Mouse (Mus musculus) hematopoietic stem cell, adult 5-6 weeks (primary cell): ENCODE data around the gene Nckap5l. TPM values are rescaled to one million over a fixed set of nuclear protein-coding genes. Genes with fewer than 3 reads are reported as not detected.

Source experiments
- ATAC-seq, 2 experiments: fragments of 125-278 bp in 1 of 2; replicated peaks in 1 of 2; 2 replicates each; pipeline ENCODE4 v1.8.0; 2016 to 2017; ENCODE audit warnings: inconsistent platforms in 2 of 2, mild to moderate bottlenecking in 2 of 2, moderate number of reproducible peaks in 2 of 2, low read depth in 1 of 2, moderate TSS enrichment in 1 of 2; ENCODE audit not compliant: low FRiP score in 2 of 2, poor library complexity in 2 of 2, severe bottlenecking in 2 of 2, insufficient read depth in 1 of 2, low TSS enrichment in 1 of 2
- total RNA-seq: library from RNA; stranded (forward); fragments of 172-1452, 232-1000 nt; gene quantifications from 2 replicates; pipeline ENCODE4 v1.2.3, GENCODE M21; 2017

Nckap5l gene
- total RNA-seq, 1 experiment from 2014 or later: 0.89 TPM

DNA sequence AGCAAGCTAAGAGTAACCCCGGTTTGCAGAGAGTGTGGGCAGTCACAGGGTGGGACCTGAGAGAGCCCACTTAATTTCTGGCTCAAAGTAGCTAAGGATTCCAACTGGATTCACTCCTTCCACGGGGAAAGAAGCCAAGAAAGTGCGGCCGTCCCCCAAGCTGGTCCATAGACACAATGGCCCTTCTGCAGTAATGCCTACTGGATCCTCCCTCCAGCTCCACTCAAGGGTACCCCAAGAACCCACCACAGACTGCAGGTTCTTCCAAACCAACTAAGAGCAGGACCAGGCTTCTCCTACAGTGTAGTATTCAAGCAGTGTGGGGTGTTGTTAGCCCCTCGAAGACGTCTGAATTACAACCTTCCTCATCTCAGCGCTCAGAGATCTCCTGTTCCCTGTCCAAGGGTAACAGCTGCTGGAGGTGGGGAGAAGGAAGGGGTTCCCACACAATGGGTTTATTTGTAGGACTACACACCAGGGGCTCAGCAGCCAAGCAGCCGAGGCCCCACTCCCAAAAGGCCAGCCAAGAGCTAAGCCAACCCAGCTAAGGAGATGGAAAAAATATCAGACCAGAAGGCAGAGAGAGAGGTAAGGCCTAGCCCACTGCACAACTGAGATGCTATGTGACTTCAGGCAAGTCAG lies 16.6 kb downstream of the Nckap5l start:
- ATAC-seq: no peak

- no peak for ATAC-seq
Measured at GRCm38 (mm10) chr15:99440112-99440815, 17.3 kb downstream of the Nckap5l start.

DNA sequence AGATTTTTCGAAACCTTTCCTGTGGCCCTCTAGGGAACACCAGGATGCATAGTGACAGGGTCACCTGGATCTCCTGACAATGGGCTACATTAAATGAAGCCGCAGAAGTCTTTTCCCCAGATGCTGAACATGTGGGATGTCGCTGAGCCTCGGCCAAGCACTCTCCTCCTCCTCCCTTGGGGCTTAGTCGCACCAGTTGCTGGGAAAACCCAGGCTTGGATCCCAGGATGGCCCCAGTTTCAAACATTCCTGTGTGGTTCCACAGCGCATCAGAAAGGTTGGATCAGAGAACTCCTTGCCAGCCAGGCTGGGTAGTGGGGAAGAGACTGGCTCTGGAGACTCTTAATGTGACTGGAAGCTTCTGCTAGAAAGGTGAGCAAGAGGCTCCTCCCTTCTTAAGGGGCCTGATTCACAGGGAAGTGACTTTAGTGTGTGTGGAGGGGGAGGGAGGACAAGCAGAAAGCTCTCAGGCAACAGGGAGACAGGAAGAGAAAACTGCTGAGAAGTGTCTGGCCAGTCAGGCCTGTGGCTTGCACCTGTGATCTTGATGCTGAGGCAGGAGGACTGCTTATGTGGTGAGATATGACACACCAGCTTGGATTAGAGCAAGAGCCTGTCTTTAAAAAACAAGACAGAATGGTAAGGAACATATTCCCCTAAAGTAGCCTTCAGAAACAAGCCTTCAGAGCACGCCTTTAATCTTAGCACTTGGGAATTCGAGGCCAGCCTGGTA lies 18.4 kb downstream of the Nckap5l start:
- ATAC-seq: no peak

DNA sequence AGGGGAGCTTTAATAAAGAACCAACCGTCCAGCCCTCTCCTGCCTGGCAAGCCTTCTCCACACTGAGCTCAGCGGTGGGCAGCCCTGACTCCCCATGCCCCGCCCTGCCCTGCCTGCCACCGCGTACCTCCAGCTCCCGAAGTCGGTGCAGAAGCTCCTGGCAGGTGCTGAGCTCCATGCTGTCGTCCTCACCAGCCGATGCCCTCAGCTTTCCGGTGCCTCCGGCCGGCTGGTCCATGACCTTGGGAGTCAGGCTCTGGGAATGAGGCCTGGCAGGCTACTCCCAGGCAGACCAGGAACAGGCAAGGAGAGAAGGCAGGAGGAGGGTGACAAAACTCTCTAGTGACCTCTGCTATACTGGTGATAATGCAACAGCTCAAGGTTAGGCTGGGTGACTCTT lies 23.6 kb downstream of the Nckap5l start:
- no peak for ATAC-seq

- no peak for ATAC-seq
Measured at GRCm38 (mm10) chr15:99433081-99433718, 24.3 kb downstream of the Nckap5l start.

DNA sequence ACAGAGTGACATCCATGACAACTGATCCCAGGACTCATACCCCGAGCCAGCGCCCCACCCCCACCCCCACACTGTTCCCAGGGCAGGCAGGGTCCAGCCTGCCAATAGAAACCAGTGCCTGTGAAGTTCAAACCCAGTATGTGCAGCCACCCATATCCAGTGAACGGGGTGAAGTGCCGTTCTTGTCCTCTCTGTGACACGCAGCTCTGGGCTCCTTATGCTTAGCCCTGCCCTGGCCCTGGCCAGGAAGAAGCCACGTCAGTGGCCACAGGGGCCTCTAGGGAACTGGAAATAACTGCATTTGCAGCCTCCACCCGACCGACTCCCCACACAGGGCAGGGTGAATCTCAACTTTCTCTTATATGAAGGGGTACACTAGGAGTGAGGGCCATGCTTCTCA lies 25.6 kb downstream of the Nckap5l start:
- ATAC-seq: no peak

DNA sequence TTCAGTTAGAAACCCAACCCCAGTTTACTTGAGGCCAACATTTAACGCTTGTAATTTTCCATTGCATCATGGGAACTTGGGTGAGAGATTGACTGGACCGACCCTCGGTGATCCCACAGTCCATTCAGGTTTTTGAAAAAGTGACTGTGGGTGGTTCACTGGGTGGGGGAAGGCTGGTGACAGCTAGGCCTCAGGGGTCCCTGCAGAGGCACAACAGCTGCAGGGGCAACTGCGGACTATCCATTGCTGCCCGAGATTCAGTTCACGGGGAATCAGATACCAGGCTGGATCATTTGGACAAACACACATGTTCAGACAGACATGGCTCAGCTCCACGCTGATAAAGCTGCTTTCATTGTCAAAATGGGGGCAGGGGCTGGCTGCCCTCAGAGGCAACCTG lies 26.0 kb downstream of the Nckap5l start:
- ATAC-seq: no peak

DNA sequence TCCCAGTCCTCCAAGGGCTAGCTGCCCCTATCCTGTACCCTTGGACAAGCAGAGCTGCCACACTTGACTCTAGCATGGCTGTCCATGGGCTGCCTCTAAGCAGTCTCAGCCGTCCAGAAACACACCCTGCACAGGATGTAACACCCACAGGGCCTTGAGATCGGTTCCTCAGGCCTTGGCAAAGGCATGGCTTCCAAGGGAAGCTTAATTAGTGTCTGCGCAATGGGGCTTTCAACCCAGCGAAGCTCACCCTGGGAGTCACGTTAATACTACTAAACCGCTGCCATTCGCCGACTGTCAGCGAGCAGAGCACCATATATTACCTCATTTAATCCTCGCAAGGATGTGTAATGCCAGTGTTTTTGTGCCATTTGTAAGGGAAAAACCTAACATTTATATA lies 26.5 kb downstream of the Nckap5l start:
- no peak for ATAC-seq

GRCm38 (mm10) chr15:99430394-99430793 lies 27.2 kb downstream of the Nckap5l start:
- ATAC-seq: no peak

DNA sequence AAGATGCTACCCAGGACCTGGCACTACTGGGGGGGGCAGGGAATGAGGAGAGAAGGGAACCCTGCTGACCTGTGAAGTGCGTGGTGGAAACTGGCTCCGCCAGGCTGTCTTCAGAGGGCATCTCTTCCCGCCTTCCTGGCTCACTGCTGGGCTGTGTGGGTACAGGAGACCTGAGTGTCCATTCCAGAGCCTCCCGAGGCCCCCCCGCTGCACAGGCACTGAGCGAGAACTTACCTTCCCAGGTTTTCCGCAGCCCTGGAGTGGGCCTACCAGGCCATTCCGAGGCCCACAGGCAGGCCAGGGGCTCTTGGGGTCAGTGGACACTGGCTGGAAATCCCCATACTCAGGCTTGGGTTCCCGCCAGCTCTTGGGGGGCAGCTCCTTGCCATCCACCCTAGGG lies 33.7 kb downstream of the Nckap5l start:
- ATAC-seq: no peak

GRCm38 (mm10) chr15:99423131-99423530 lies 34.4 kb downstream of the Nckap5l start:
- no peak for ATAC-seq

GRCm38 (mm10) chr15:99422551-99422950 lies 35.0 kb downstream of the Nckap5l start:
- no peak for ATAC-seq

DNA sequence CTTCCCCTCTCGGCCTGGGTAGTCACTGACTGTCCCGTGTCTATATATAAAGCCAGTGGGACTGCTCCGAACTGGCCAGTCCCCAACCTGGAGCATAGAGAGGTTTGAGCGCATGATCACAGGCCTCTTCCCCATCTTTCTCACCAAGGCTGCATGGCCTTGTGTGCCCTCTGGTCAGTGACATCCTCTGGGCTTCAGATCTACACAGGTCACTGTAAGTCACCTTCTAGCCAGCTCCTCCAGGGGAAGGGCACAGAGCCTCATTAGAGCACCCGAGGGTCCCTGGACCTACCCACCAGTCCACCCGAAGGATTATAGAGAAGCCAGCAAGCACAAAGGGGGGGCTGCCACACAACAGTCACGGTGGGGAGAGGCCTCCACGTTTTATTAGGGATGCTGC lies 35.9 kb downstream of the Nckap5l start:
- no peak for ATAC-seq

DNA sequence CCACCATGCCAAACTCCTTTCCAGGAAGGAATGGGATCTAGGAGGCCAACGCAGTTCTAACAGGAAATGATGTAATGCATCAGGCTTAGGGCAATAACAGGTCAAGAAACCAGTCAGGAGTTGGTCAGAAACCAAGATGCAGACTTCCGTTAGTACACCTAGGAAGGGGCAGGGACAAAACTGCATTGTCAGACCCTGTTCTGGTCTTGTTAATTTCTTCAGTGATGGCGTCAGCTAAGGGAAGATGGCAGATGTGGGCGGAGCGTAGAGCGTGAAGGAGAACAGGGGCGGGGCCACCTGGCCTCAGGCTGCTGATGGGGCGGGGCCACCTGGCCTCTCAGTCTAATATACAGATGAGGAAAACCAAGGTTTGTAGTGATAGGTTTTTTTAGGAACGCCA lies 36.4 kb downstream of the Nckap5l start:
- ATAC-seq: peak; percentile 35 to 63; a peak in 3 of 4 replicates

- no peak; a peak in 2 of 4 replicates for ATAC-seq
Measured at GRCm38 (mm10) chr15:99420521-99421014, 37.0 kb downstream of the Nckap5l start.

GRCm38 (mm10) chr15:99420101-99420500 lies 37.4 kb downstream of the Nckap5l start:
- no peak for ATAC-seq

GRCm38 (mm10) chr15:99417692-99418271 lies 39.8 kb downstream of the Nckap5l start:
- no peak for ATAC-seq
